Mouse (Mus musculus): ENCODE data around the gene Rnf138rt1.
A peak's percentile ranks its signal among the peaks of the same experiment; 100 is the strongest.

Rnf138rt1 gene

DNA sequence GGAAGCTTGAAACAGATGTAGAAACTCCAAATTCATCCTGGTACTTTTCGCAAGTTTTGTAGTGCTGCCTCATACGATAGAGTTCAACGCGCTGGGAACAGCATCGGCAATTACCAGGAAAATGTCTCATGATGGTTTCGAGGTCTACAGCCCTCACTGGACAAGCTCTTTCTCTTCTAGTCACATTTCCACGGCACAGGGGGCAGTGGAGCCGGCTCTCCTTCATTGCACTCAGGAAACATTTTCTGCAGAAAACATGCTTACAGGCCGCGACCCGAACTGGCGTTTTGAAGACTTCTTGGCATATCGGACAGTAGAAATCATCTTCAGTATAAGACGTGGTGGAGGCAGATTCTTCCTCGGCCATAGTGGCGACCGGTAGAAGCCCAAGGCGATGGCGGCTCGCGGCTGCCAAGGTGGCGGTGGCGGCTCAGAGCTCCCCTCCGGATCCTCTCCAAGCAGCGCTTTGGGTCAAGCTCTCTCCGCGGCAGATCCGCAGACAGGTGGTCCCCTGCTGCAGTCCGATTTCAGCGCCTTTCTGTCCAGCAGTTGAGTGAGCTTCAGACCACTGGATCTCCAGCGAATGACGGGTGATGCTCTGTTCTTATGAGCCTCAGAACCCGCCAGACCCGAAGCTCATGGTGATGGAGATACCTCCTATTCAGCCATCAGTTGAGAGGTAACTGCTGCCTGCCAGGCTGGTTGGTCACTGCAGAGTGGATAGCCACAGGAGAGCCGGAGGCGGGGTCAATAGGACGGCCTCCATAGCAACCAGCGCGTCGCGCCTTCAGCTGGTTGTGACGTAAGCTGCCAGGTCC lies at the start of gene Rnf138rt1:
TSS of gene Rnf138rt1 (minus strand) at position 713 of the 818 bp plus-strand sequence.
- DNase-seq, result peak; percentile 62 to 66

- no peak for DNase-seq
Observed at GRCm38 (mm10) chrX:163807270-163807669, 46.1 kb upstream of the Rnf138rt1 start.

DNA sequence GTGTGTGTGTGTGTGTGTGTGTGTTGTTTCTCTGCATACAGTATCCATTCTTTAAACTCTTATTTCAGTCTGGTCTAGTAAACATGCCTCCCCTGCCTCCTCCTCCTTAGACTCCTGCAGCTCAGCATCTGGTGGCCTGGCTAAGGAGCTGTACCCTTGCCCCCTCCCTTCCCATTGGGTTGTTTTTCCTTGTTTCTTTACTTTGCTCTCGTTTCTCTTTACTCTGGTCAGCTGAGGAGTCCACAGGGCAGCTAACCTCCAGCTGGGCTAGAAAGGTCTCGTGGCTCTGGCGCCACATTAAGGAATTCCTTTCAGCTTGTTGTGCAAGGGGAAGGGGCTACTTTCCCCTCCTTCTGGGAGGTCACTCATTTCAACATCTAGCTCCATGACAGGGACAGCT lies 5.2 kb upstream of the Rnf138rt1 start:
- no peak for DNase-seq

- DNase-seq, result no peak
Observed at GRCm38 (mm10) chrX:163761435-163761828, 303 bp upstream of the Rnf138rt1 start.

DNA sequence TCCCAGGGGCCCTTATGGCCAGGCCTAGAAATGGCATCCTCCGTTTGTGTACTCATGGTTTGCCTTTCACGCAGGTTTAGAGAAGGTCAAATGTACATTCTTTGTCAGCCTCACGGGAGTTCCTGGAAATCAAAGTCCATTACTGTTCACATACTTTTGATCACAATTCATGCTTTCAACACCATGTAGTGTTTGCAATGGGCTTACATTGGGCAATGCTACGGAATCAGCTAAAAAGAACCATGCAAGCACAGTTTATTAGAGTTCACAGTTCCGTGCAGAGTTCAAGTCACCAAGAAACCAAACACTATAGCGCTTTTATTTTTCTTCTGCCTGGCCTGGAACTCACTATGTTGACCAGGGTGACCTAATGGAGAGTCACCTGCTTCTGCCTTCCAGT lies 15.1 kb downstream of the Rnf138rt1 start:
- no peak for DNase-seq

GRCm38 (mm10) chrX:163743896-163744295 lies 17.2 kb downstream of the Rnf138rt1 start:
- no peak for DNase-seq

GRCm38 (mm10) chrX:163738904-163739303 lies 22.2 kb downstream of the Rnf138rt1 start:
- no peak for DNase-seq

- DNase-seq, result no peak
Observed at GRCm38 (mm10) chrX:163734145-163734544, 27.0 kb downstream of the Rnf138rt1 start.

- DNase-seq, result no peak
Observed at GRCm38 (mm10) chrX:163723630-163724029, 37.5 kb downstream of the Rnf138rt1 start.

GRCm38 (mm10) chrX:163722785-163723577 lies 38.1 kb downstream of the Rnf138rt1 start:
- DNase-seq, result no peak

- DNase-seq, result no peak
Observed at GRCm38 (mm10) chrX:163720597-163720996, 40.5 kb downstream of the Rnf138rt1 start.
